Mouse (Mus musculus) layer of hippocampus, postnatal 10 days (tissue): ENCODE measurements at regions not wholly inside any gene's neighbourhood (a gene's known extent, or its start where the extent isn't known, plus 50 kb on each side); places are given as distances from the start of the nearest gene placed in this dataset.
A peak's percentile ranks its signal among the peaks of the same experiment; 100 is the strongest.

Experiments
- DNase-seq, 2 experiments: peaks; one replicate each; pipeline ENCODE4 v3.0.0; 2021; ENCODE audit warnings: low spot score in 2 of 2

DNA sequence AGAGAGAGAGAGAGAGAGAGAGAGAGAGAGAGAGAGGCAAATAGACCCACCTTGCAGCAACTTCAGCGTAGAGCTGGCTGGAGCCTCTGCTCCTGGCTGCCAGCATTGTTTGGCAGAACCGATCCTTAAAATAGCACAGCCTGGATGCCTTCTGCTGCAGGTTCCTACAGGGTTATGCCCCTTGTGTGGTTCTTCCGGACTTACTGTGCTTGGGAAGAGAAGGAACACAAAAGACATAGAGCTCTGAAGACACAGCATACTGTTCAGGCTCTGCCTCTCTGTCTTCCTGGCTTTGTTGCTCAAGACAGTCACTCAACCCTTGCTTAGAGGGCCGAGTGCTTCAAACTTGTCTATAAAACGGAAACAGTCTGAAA lies 86.2 kb upstream of the Slc25a26 start:
- no peak for DNase-seq

DNA sequence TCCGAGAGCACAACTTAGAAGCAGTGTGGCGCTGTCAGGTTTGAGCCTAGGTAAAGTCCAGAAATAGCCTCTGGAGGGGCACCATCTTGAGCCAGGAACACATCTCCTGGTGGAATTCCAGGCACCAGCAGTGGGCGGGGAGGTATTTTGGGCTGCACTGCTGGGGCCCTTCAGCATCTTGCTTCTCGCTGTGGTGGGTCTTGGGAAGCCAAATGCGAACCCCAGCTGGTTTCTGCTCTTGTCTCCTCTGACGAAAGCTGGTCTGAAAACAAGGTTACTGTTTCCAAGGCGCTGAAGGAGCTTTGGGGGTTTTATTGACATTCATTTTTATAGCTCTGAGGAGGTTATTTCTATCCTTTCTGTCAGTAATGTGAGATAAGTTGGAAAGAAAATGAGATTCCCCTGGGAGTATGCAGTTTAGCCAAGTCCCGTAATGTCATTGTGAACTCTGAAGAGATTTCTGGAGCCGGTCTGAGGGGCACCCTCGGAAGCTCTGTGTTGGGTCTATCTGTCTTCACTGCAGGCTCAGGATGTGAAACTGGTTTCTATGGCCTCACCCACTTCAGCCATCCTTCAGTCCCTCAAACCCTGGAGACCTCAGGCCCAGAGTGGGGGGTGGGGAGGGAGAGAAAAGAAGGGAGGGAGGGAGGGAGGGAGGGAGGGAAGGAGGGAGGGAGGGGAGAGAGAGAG lies 86.7 kb upstream of the Slc25a26 start:
- no peak for DNase-seq

DNA sequence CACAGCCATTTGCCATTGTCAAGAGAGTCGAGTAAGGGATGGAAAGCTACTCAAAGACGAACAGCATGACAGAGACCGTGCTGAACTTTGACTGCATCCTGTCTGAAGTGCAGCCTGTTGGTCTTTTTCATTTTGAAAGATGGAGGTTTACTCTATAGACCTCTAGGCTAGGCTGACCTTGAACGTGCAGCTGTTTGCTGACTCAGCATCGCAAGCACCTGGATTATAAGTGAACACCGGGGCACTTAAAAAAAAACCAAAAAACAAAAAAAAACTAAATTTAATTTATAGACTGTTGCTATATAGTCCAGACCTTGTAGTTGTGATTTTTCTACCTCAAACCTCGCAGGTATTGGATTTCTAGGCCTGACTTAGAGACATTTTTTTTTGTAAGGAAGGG lies 87.8 kb upstream of the Slc25a26 start:
- no peak for DNase-seq

DNA sequence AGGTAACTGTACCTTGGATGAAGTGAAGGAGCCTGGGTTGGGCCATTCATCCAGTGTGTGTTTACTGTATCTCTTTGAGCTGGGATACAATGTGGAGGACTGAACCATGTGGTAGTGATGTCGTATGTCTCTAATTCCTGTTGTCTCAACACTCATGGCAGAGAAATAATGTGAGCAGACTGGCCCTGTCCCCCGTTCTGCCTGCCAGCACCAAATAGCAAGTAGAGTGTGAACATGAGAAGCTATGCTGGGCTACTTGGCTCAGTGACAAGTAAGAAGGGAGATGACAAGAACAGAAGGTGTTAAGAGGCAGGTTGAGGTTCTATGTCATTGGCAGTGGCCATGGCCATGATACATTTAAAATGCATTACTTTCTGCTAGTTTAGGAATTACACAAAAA lies 89.7 kb upstream of the Slc25a26 start:
- DNase-seq: no peak

DNA sequence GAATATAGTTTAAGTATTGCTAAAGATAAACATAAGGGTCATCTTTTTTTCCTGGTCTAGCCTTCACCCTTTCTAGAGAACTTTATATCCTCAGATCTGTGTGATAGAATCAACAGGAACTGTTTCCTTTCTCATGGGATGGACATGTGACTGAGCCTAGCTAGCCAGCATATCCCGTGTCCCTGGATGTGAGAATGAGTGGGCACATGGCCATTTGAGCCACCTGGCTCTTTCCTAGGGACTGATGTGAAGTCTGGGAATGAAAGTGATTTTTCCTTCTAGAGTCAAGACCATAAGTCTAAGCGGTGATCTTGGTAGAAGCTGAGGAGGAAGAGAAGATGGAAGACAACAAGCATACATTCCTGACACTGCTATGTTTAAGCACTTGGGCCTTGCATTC lies 91.1 kb upstream of the Slc25a26 start:
- DNase-seq: no peak

DNA sequence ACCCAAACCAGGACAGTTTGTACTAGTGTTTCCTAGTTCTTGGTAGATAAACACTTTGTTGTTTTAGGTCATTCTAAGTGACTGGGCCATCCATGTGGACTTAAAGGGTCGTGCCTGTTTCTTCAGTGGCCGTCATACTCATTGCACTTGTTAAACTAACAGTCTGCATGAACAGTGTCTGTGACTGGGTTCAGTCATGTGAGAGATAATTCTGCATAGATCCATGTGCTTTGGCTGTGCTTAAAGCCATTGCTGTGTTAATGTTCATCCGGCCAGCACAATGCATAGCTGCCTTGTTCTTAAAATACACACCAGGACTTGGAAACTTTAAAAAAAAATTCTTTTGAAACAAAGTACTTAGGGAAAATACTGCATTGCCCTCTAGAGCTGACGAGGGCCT lies 92.4 kb upstream of the Slc25a26 start:
- no peak for DNase-seq

DNA sequence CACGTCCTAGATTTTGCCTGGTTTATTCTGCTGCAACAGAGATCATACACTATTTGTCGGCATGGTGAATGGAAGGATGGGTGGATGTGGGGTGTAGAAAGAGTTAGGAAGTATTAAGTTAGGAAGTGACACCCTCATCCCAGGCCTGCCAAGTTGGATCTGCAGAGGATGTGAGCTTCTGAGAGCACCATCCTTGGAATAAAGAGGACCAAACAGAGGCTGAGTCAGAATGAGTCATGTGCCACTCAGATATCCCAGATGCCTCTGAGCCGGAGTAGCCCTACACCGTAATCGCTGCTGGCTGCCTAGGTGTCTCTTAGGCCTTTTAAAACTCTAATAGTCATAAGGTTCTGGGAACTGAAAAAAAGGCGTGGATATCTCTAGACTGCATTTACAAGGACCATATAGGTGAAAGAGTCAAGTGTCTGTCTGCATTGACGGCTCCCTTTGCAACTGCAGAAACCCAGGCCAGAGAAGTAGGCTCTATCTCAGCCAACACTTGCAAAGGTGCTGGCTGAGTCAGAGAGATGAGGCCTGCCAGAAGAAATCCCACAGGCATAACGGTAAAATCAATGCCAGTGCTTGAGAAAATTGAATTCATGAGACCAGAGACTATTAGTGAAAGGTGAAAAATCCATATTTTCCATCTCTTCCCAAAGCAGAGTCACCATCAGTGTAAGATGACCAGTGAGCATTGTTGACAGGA lies 94.6 kb upstream of the Slc25a26 start:
- DNase-seq: no peak

DNA sequence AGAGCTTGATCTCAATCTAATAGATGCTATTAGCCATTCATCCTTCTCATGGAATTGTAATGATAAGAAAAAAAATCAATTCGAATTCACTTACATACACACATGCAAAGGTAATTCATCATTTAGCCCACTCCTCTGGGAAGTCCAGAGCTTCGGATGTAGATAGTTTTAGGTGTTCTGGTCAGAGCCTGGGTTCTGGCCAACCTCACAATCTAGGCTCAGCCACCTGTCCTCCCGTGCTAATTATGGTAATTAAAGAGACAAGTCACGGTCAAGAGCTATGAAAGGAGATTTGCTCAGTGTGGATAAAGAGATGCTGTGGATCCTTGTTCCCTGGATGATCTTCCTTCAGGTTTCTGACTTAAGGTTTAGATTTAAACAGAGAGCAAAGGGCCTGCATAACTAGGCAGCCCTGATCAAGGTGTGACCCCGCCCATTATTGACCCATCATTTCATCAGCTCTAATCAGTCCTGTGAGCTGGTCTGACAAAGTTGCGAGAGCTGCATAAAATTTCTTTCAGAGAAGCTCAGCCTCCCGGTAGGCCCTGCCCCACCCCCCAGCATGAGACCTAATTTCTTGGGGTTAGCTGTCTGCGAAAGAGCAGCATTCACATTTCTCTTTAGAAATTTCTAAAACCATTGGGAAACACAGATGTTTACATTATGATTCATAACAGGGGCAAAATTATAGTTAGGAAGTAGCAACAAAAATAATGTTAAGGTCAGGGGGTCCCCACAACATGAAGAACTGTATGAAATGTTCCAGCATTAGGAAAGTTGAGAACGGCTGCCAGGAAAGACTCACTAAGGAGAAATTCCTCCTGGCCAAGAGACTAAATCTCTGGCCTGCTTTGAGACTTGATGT lies 98.3 kb upstream of the Slc25a26 start:
- DNase-seq: no peak

DNA sequence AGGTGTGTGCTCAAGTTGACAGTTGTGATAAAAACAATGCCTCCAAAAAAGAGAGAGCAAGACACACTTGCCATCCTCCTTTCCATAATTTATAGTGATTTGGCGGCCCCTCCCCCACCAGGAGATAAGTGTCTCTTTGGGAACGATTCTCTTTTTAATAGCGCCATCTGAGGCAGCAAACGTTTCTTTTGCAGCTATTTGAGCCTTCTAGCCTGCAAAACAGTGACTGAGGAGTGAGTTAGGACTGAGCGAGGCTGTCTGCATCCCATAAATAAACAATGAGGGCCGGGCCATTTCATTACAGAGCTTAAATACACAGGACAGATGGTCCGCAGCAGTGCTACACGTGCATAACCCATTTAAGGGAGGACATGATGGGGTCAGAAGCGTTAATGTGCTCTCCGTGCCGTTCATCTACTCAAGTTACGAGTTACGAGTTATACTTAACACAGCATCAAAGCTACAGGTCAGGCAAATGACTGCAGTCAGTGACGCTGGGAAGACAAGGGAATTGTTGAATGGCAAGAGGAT lies 99.0 kb upstream of the Slc25a26 start:
- DNase-seq: peak; percentile 46 to 66

DNA sequence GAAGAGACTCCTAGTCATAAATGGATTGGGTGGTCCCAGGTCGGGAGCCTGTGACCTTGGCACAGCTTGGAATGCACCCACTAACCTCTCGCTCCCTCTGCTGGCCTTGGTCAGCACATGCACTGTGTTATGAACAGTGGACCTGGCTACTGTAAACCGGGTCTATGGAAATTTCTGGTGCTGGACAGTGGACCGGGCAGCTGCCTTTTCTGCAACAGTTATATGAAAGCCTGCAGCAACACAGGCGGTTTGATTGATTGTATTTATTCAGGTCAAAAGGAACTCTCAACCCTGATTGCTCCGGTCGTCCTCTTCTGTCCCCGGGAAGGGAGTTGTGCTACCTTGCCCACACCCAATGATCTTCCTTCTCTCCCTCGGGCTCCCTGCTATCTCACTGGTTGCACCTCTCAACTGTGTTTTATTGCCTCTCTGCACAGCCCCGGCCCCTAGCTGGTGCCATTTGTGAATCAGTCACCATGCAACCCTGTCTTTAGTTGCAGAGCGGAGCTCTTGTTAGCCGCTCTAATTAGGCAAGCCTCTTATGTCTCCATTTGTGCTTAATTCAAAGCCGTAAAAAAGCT lies 99.6 kb upstream of the Slc25a26 start:
- DNase-seq: peak; percentile 28 to 49

DNA sequence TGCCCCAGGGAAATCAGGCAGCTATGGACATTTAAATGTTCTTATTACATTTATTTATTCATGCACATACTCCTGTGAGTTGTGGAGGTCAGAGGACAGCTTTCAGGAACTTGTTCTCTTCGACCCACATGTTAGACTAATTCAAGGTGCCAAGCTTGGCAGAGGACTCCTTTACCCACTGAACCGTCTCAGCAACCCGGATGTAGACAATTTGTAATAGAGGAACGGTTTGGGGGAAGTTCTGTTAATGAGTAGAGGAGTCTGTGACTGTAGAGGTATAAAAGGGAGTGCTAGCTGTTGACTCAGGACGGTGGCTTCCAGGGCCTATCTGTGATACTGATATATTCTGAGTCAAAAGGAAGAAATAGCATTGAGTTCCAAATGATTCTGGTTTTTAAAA lies 107.4 kb upstream of the Magi1 start:
- DNase-seq: no peak

DNA sequence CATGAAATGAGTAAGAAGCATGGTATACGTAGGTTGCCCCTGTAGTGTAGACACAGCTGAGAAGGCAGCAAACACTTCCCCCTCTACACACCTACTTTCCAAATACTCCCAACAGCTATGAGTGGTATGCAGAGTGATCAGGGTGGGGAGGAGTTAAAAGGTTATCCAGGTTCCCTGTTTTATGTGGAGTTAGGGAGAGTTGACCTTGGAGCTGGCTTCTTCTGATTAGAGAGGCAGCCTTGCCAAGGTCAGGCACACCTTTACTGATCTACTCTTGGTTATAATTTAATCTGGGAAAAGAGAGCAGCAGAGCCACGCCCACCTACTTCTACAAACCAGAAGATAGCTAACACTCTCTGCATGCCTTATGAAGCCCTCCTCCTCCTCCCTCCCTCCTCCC lies 106.7 kb upstream of the Magi1 start:
- no peak for DNase-seq

DNA sequence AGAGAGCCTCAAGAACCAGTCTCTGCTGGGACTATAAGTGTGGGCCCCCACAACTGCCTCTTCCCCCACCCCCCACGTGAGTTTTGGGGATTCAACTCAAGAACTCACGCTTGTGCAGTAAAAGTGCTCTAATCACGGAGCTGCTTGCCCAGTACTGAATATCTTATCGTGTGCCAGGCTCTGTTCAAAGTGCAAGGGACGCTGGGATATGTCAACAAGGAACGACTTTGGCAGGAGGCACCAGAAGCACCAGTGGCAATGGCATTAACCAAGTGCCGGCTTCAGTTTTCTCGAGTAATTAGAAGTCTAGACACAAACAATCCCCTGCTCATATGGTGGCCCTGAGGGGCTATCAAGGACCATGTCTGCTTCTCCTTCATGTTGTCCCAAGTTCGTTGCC lies 106.0 kb upstream of the Magi1 start:
- no peak for DNase-seq

DNA sequence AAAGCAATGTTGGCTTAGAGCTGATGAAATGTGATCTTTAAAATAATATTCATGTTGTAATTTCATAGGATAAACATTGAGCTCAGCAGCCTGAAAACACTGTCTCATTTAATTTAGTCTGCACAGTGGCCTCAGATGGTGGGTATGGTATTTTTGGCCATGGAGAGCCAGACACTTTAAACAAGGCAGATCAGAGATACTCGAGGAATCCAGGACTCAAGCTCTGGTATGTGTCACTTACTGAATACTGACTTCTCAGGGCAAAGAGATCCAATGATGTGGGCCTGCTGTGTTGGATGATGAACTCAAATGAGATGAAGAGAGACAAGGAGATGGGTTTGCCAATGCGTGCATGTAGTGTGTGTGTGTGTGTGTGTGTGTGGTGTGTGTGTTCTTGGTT lies 103.9 kb upstream of the Magi1 start:
- DNase-seq: no peak

DNA sequence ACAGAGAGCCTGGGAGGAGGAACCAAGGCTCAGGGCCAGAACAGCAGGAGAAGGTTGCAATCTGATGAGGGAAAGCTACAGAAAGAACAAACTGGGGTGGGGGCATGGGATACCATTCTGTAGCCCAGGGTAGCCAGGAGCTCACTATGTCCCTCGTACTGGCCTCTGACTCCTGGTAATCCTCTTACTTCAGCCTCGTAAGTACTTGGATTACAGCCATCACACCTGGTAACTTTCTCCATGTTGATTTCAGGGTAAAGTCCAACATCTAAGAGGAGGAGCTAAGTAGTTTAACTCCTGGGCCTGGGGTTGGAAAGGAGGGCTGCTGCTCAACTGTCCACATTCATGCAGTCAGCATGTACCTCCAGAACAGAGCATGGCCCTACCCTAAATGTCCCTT lies 101.8 kb upstream of the Magi1 start:
- no peak for DNase-seq

DNA sequence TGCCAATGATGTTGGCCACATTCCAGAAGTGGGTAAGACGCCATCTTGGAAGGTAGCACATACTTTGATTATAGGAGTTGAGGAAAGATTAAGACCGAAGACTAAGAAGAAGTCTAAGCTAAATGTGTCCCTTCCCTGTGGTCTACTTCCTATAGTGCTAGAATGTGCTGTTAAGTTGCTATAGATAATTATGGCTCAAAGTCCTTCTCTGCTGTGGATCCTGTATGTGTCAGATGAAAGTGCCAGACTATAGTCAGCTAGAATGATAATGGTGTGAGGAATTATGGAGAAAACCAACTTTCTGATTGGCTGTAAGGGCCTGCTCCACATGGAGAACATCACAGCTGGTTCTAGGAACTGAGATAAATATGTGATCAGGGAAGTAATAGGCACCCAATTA lies 86.3 kb upstream of the Magi1 start:
- no peak for DNase-seq

DNA sequence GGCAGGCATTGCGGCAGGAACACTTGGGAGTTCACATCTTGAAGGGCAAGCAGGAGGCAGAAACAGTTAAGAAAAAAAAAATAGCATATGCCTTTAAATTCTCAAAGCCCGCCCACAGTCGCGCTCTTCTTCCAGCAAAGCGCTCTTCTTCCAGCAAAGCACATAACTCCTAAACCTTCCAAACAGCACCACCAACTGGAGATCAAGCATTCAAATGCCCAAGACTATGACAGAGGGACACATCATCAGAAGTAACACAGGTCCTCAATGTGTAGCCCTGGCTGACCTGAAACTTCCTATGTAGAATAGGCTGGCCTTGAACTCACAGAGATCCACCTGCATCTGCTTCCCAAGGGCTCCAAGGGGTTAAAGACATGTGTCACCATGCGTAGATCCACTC lies 80.2 kb upstream of the Magi1 start:
- no peak for DNase-seq

DNA sequence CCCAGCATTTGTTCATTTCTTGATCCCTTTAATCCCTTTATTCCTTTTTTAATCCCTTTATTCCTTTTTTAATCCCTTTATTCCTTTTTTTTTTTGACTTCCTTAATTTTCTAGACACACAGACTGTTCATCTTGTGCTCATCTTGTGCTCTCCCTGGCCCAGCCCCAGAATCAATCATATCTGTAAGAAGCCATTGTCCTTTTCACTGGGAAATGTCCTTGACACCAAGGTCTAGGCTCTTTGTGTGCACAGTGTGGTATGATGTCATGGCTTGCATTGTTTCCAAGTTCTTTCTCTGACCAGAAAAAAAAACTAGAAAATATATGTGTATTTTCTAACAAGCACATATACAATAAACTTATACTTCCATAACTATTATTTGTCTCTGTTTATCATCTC lies 78.9 kb upstream of the Magi1 start:
- DNase-seq: no peak

DNA sequence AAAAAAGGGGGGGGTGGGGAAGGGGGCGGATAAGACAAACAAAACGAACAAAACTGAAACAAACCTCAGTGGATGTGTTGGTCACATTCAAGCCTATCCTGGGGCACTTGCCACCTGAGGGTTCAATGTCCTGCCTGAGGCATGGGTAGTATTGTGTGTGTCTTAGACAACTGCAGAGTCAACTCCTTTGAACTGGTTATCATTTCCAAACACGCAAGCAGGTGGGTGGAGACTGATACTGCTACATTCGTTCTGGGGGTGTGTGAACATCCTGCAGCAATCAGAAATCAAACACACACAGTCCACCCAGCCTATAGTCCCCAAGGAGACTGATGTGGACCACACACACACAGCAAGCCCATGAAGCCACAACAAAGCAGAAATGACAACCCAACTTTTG lies 73.9 kb upstream of the Magi1 start:
- no peak for DNase-seq

DNA sequence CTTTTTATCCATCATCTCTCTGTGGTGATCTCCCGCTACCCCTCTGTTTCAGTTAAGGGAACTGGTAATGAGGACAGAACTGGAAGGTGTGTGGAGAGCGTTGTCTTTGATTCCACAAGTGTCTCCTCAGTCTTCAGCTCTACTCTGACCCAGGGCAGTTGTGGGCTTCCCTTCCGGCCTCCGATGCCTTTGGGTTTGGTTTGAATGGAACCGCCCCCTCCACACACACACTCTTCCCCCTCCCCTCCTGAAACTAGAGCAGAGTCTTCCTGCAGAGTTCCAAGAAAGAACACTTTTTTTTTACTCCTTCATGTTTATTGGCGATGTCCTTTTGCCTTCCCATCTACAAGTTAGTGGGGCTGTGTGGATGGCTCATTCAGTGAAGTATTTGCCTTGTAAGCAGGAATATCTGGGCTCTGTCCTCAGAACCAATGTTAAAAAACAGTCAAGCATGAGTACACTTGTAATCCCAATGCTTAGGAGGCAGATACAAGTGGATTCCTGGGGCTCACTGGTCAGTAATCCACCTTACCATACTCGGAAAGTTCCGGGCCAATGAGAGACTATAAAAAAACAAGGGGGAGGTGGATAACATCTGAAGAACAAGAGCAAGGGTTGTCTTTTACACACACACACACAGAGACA lies 70.9 kb upstream of the Magi1 start:
- DNase-seq: no peak

DNA sequence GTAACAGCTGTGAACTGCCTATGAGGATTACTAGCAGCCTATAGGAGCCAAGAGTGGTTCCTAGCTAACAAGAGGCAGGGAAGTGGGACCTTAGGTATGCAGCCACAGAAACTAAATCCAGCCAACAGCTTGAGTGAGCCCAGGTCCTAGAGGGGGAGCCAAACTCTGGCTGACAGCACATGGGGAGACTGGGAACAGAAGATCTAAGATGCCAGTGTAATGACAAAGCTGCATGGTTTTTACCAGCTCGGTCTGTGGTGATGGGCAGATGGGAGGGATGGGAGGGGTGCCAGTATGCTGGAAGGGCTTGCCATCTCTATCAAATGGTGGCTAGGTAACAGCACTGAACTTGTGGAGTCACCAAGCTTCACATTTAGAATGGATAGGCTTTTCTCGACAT lies 60.6 kb upstream of the Magi1 start:
- DNase-seq: peak; percentile 52 to 53
